Mouse (Mus musculus): ENCODE measurements around the gene Inafm1. TPM values are rescaled to one million over a fixed set of nuclear protein-coding genes. Genes with fewer than 3 reads are reported as not detected.
"Not testable (repeated sequence)": the region's sequence is repeated elsewhere in the genome, so short reads cannot be mapped to it uniquely, and the experiment has no call there.

Inafm1 gene
- polyA plus RNA-seq, 1 experiment from 2014 or later = 9.8 TPM

DNA sequence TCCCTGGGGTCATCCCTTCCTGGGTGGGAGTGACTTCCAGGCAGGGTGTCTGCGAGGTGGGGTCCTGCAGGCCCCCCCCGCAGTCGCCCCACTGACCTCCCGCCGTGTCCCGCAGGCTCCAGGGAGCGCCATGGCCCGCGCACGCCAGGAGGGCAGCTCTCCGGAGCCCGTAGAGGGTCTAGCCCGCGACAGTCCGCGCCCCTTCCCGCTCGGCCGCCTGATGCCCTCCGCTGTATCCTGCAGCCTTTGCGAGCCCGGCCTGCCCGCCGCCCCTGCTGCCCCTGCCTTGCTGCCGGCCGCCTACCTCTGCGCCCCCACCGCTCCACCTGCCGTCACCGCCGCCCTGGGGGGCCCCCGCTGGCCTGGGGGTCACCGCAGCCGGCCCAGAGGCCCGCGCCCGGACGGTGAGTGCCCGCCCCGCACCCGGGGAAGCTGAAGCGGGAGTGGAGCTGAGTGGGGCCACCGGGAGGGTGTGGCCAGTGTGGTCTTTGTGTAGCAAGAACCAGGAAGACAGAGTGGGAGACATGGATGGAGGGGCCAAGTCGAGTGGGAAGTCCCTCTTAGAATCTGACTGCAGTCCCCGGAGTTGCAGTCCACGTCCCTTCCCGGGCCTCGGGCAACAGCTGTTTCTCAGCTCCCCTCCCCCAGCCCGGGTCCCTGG lies 38.7 kb upstream of the Inafm1 start:
- H3K4me2 ChIP-seq = peak overlapping the region; percentile 98
- H3K27ac ChIP-seq (ENCODE audit: low read depth, low read length) = peak overlapping the region; percentile 83
- H3K4me3 ChIP-seq (ENCODE audit: low read depth, low read length) = peak overlapping the region; percentile 63
- DNase-seq (ENCODE audit: low spot score, missing footprints) (peak; percentile 96), ATAC-seq (ENCODE audit: low FRiP score) (peak; percentile 33)
- no peaks in the 10 kb centered on the region for H3K9me3 ChIP-seq (ENCODE audit: control insufficient read depth, low read length)
- 1% methylated on average over 48 of the region's 49 CpGs for WGBS
- peaks cover 44% of the 10 kb centered on the region for H3K4me1 ChIP-seq (ENCODE audit: control insufficient read depth, insufficient read depth, low read length)
- H3K27me3 ChIP-seq (ENCODE audit: control insufficient read depth, insufficient read depth, low read length) = peaks cover 2% of the 10 kb centered on the region; the same call in 1 of the 2 replicates
- no peaks in the 10 kb centered on the region for H3K36me3 ChIP-seq (ENCODE audit: control insufficient read depth, insufficient read depth, low read length)
- peak overlapping the region; percentile 85 for H3K9ac ChIP-seq (ENCODE audit: low read length)

DNA sequence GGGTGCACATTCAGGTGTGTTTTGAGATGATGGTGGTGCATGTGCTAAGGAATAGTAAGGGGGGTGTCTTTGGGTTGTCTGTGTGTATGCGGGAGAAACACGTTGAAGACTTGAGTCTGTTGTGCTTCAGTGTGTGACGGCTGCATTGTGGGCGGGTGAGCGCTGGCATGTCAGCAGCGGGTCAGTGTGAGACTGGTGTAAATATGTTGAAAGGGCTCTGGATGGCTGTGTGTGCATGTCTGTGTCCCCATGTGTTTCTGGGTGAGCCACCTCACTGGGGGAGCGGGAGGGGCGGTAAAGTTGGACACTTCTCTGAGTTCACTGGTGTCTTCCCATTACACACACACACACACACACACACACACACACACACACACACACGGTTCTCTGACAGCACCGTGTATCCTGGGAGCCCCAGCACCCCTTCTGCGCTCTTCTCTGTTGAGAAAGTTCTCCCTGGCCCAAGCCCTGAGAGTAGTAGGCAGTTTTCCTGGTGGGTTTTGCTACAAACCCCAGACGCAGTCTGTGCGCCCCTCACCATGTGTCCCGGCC lies 38.1 kb upstream of the Inafm1 start:
- ATAC-seq (ENCODE audit: low FRiP score) (no peak), DNase-seq (ENCODE audit: low spot score, missing footprints) (peak; percentile 93)
- peaks cover 44% of the 10 kb centered on the region for H3K4me1 ChIP-seq (ENCODE audit: control insufficient read depth, insufficient read depth, low read length)
- no peaks in the 10 kb centered on the region for H3K9me3 ChIP-seq (ENCODE audit: control insufficient read depth, low read length)
- 0% methylated on average over 14 of the region's 14 CpGs for WGBS
- peaks cover 2% of the 10 kb centered on the region; the same call in 1 of the 2 replicates for H3K27me3 ChIP-seq (ENCODE audit: control insufficient read depth, insufficient read depth, low read length)
- peak overlapping the region; percentile 85 for H3K9ac ChIP-seq (ENCODE audit: low read length)
- peak overlapping the region; percentile 98 for H3K4me2 ChIP-seq
- peak overlapping the region; percentile 63 for H3K4me3 ChIP-seq (ENCODE audit: low read depth, low read length)
- H3K27ac ChIP-seq (ENCODE audit: low read depth, low read length) = peak overlapping the region; percentile 83; the same call in 1 of the 2 replicates
- H3K36me3 ChIP-seq (ENCODE audit: control insufficient read depth, insufficient read depth, low read length) = no peaks in the 10 kb centered on the region

DNA sequence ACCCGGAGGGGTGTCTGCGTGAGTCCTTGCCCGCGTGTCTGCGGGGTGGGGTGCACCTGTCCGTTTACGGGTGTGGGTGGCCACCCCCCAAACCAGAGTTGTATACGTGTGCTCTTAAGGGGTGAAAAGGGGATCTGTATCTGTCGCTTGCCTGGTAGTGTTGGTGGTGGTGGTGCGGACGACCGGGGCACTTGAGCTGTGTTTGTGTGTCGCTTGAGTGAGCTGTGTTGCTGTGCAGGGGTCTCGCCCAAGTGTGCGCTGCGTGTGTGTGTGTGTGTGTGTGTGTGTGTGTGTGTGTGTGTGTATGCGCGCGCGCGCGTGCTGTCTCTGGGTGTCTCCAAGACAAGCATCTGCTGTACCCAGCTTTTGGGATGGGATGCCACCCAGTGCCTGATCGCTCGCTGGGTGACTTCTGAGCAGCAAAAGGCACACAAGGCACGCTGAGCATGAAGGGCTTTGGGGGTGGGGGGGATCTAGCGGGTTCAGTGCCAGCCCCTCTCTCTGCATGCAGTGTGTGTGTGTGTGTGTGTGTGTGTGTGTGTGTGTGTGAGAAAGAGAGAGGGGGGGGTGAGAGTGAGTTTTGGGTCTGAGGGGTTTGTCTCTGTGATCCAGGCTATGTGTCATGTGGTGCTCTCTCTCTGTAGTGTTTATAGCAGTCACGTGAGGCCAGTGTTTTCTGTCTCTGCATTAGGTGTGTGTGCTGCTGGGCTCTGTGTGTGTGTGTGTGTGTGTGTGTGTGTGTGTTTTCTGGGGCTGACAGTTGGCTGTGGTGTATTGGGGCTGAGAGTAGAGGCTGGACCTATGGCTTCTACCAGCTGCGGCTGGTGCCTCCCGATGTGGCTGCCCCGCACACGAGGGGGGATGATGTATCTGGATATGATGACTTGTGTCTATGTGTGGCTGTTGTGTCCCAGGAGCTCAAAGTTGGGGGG lies 37.4 kb upstream of the Inafm1 start:
- Histone ChIP-seq H3K9ac (ENCODE audit: low read length) (peak overlapping the region; percentile 64), H3K4me1 (ENCODE audit: control insufficient read depth, insufficient read depth, low read length) (peaks cover 44% of the 10 kb centered on the region), H3K27me3 (ENCODE audit: control insufficient read depth, insufficient read depth, low read length) (peaks cover 2% of the 10 kb centered on the region; the same call in 1 of the 2 replicates), H3K9me3 (ENCODE audit: control insufficient read depth, low read length) (no peaks in the 10 kb centered on the region), H3K27ac (ENCODE audit: low read depth, low read length) (no peak overlapping the region), H3K4me2 (peak overlapping the region; percentile 98), H3K4me3 (ENCODE audit: low read depth, low read length) (peak overlapping the region; percentile 63), H3K36me3 (ENCODE audit: control insufficient read depth, insufficient read depth, low read length) (no peaks in the 10 kb centered on the region)
- peak; percentile 93 for DNase-seq (ENCODE audit: low spot score, missing footprints)
- under 1% methylated on average over 31 of the region's 31 CpGs for WGBS
- no peak for ATAC-seq (ENCODE audit: low FRiP score)

DNA sequence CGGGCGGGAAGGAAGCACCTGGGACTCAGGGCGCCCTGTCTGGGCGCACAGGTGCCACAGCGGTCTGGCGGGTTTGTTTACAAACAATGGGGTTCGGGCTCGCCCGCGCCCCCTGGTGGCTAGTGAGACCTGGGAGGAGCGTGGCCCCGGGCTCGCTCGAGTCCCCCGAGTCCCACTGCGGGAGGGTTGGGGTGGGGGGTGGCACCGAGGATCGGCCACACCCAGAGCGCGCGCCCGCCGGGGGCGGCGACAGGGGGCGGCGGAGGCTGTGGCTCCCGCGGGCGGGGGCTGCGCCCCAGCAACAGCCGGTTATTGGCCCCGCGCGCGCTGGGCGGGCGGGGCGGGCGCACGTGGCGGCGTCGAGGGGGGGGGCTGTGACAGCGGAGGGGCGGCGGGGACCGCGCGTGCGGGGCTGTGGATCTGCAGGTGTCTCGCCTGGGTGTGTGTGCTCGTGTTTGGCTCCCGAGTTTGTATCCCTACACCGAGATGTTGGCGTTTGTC lies 36.7 kb upstream of the Inafm1 start:
- WGBS = under 1% methylated on average over 33 of the region's 56 CpGs
- Histone ChIP-seq H3K4me3 (ENCODE audit: low read depth, low read length) (peak overlapping the region; percentile 63), H3K4me2 (peak overlapping the region; percentile 98), H3K4me1 (ENCODE audit: control insufficient read depth, insufficient read depth, low read length) (peaks cover 44% of the 10 kb centered on the region), H3K9me3 (ENCODE audit: control insufficient read depth, low read length) (no peaks in the 10 kb centered on the region), H3K27ac (ENCODE audit: low read depth, low read length) (no peak overlapping the region), H3K9ac (ENCODE audit: low read length) (peak overlapping the region; percentile 64), H3K27me3 (ENCODE audit: control insufficient read depth, insufficient read depth, low read length) (peaks cover 2% of the 10 kb centered on the region; the same call in 1 of the 2 replicates), H3K36me3 (ENCODE audit: control insufficient read depth, insufficient read depth, low read length) (no peaks in the 10 kb centered on the region)
- peak; percentile 97 for DNase-seq (ENCODE audit: low spot score, missing footprints)
- no peak for ATAC-seq (ENCODE audit: low FRiP score)

DNA sequence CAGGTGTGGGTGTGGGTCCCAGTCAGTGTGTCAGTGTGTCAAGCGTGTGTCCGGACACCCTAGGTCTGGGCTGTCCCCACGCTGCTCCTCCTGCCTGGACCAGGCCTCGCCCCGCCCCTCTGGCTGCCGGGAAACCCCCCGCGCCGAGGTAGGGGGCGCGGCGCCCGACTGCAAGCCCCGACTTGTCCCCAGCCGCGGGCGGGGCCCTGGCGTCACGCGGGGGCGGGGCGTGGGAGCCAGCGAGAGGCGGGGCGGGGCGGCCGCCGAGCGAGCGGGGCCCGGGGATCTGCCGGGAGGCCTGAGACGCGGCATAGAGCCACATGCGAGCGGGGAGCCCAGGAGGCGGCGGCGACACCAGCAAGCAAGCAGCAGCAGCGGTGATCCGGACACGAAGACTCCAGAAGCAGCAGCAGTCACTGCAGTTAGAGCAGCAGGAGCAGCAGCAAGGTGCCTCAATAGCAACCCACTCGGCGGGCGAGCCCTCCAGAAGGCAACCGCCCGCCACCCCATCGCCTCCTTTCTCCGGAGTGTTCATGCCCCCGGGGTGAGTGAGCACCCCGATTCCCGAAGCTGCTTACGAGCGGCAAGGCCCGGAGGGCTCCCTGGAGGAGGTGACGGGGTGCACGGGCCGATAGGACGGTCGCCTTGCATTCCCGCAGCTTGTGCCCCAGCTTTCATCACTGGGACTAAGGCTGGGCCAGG lies 36.1 kb upstream of the Inafm1 start:
- H3K36me3 ChIP-seq (ENCODE audit: control insufficient read depth, insufficient read depth, low read length) = no peaks in the 10 kb centered on the region
- H3K4me1 ChIP-seq (ENCODE audit: control insufficient read depth, insufficient read depth, low read length) = peaks cover 43% of the 10 kb centered on the region
- peak overlapping the region; percentile 64 for H3K9ac ChIP-seq (ENCODE audit: low read length)
- H3K27me3 ChIP-seq (ENCODE audit: control insufficient read depth, insufficient read depth, low read length) = peaks cover 2% of the 10 kb centered on the region; the same call in 1 of the 2 replicates
- no peak overlapping the region for H3K27ac ChIP-seq (ENCODE audit: low read depth, low read length)
- ATAC-seq (ENCODE audit: low FRiP score) (peak; percentile 28), DNase-seq (ENCODE audit: low spot score, missing footprints) (peak; percentile 93)
- peak overlapping the region; percentile 98 for H3K4me2 ChIP-seq
- under 1% methylated on average over 60 of the region's 61 CpGs for WGBS
- no peaks in the 10 kb centered on the region for H3K9me3 ChIP-seq (ENCODE audit: control insufficient read depth, low read length)
- H3K4me3 ChIP-seq (ENCODE audit: low read depth, low read length) = peak overlapping the region; percentile 63

DNA sequence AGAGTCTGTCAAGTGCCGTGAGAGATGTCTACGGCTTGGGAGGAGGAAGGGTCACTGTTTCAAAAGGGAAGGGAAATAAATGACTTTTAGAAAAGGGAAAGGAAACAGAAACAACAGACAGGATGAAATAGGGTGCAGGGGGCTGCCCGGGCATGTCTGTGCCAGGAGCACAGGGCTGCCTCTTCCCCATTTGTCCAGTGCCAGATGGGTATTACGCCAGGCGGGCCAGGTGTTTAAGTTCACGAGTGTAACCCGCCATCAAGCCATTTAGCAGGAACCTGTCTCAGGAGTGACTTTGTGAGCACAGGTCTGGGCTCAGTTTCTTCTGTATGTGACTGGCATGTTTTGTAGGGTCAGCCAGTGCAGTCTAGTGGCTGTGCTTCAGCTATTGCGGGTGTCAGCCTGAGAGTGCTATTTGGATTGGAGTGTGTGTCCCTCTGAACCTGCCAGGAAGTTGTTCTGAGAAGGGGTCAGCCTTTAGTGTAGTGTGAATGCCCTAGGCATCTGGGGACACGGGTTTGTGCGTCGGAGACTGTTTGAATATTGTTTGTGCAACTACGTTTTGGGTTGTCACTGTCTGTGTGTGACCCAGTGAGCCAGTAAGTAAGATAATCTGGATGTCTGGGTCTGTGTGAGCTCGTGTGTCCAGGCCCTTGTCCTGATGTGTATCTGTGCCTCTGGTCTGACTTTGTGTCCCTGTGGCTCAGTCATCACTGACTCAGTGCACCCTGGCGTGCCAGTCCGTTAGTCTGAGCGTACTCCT lies 35.3 kb upstream of the Inafm1 start:
- peak; percentile 91 for DNase-seq (ENCODE audit: low spot score, missing footprints)
- 49% methylated on average over 16 of the region's 16 CpGs for WGBS
- peaks cover 42% of the 10 kb centered on the region for H3K4me1 ChIP-seq (ENCODE audit: control insufficient read depth, insufficient read depth, low read length)
- H3K36me3 ChIP-seq (ENCODE audit: control insufficient read depth, insufficient read depth, low read length) = no peaks in the 10 kb centered on the region
- H3K4me2 ChIP-seq = peak overlapping the region; percentile 98
- H3K9ac ChIP-seq (ENCODE audit: low read length) = peak overlapping the region; percentile 64; the same call in 1 of the 2 replicates
- H3K27ac ChIP-seq (ENCODE audit: low read depth, low read length) = no peak overlapping the region; the same call in 1 of the 2 replicates
- peaks cover 2% of the 10 kb centered on the region; the same call in 1 of the 2 replicates for H3K27me3 ChIP-seq (ENCODE audit: control insufficient read depth, insufficient read depth, low read length)
- no peaks in the 10 kb centered on the region for H3K9me3 ChIP-seq (ENCODE audit: control insufficient read depth, low read length)
- ATAC-seq (ENCODE audit: low FRiP score) = no peak
- H3K4me3 ChIP-seq (ENCODE audit: low read depth, low read length) = peak overlapping the region; percentile 63

- not testable (repeated sequence) for DNase-seq (ENCODE audit: low spot score, missing footprints); H3K36me3 ChIP-seq (ENCODE audit: control insufficient read depth, insufficient read depth, low read length); H3K27me3 ChIP-seq (ENCODE audit: control insufficient read depth, insufficient read depth, low read length); H3K27ac ChIP-seq (ENCODE audit: low read depth, low read length); H3K9me3 ChIP-seq (ENCODE audit: control insufficient read depth, low read length); ATAC-seq (ENCODE audit: low FRiP score)
- Histone ChIP-seq H3K4me1 (ENCODE audit: control insufficient read depth, insufficient read depth, low read length) (peaks cover 38% of the 10 kb centered on the region), H3K9ac (ENCODE audit: low read length) (peak within 1 kb of the TSS; percentile 64), H3K4me3 (ENCODE audit: low read depth, low read length) (peak within 1 kb of the TSS; percentile 63), H3K4me2 (peak within 1 kb of the TSS; percentile 98)
- WGBS = 68% methylated on average over 1 of the region's 1 CpGs
Measured at GRCm38 (mm10) chr7:16308093-16308492, 34.7 kb upstream of the Inafm1 start, which contains the start of gene Bbc3. Bbc3 (plus strand) TSS chr7:16308393.

GRCm38 (mm10) chr7:16307141-16307540 lies 33.7 kb upstream of the Inafm1 start:
- WGBS = 73% methylated on average over 6 of the region's 6 CpGs
- H3K27me3 ChIP-seq (ENCODE audit: control insufficient read depth, insufficient read depth, low read length); H3K4me3 ChIP-seq (ENCODE audit: low read depth, low read length); DNase-seq (ENCODE audit: low spot score, missing footprints); H3K27ac ChIP-seq (ENCODE audit: low read depth, low read length); H3K9me3 ChIP-seq (ENCODE audit: control insufficient read depth, low read length); H3K36me3 ChIP-seq (ENCODE audit: control insufficient read depth, insufficient read depth, low read length); H3K9ac ChIP-seq (ENCODE audit: low read length); H3K4me2 ChIP-seq; ATAC-seq (ENCODE audit: low FRiP score): not testable (repeated sequence)
- H3K4me1 ChIP-seq (ENCODE audit: control insufficient read depth, insufficient read depth, low read length) = peaks cover 29% of the 10 kb centered on the region
